Mouse (Mus musculus) cerebellum, postnatal 4 days (tissue): ENCODE results near the gene Tradd.
"Not testable (repeated sequence)": the region's sequence is repeated elsewhere in the genome, so short reads cannot be mapped to it uniquely, and the experiment has no call there.

Experiments used
- DNase-seq, 2 experiments: peaks; one replicate each; pipeline ENCODE4 v3.0.0; 2022; ENCODE audit warnings: low spot score in 2 of 2, mixed read lengths in 1 of 2

Tradd gene

GRCm38 (mm10) chr8:105251954-105252353, 12.5 kb downstream of the Tradd start:
- DNase-seq = no peak

- DNase-seq = no peak
Observed at GRCm38 (mm10) chr8:105241016-105241415, 23.4 kb downstream of the Tradd start.

- no peak for DNase-seq
Observed at GRCm38 (mm10) chr8:105237442-105238142, 26.8 kb downstream of the Tradd start.

- no peak for DNase-seq
Observed at GRCm38 (mm10) chr8:105235206-105235605, 29.2 kb downstream of the Tradd start.

- no peak for DNase-seq
Observed at GRCm38 (mm10) chr8:105233126-105233935, 31.1 kb downstream of the Tradd start.

- not testable (repeated sequence) for DNase-seq
Observed at GRCm38 (mm10) chr8:105232321-105232693, 32.1 kb downstream of the Tradd start.

GRCm38 (mm10) chr8:105231503-105232320, 32.7 kb downstream of the Tradd start:
- DNase-seq = no peak

GRCm38 (mm10) chr8:105225917-105226316, 38.5 kb downstream of the Tradd start:
- DNase-seq = no peak

- no peak for DNase-seq
Observed at GRCm38 (mm10) chr8:105225272-105225593, 39.2 kb downstream of the Tradd start.

GRCm38 (mm10) chr8:105224413-105225271, 39.8 kb downstream of the Tradd start, which contains the start of gene D230025D16Rik:
Gene D230025D16Rik, plus strand, starts transcription at chr8:105225145.
- DNase-seq = peak; percentile 86 to 93

- DNase-seq = no peak
Observed at GRCm38 (mm10) chr8:105223850-105224249, 40.6 kb downstream of the Tradd start.

GRCm38 (mm10) chr8:105217926-105218522, 46.4 kb downstream of the Tradd start:
- no peak for DNase-seq

GRCm38 (mm10) chr8:105214104-105214503, 50.3 kb downstream of the Tradd start:
- DNase-seq = no peak

GRCm38 (mm10) chr8:105209153-105210110, 55.0 kb downstream of the Tradd start:
- no peak for DNase-seq
